Mouse (Mus musculus): ENCODE measurements around the gene Pitx2.

Gene Pitx2

GRCm38 (mm10) chr3:129216491-129216890, 16.8 kb downstream of the Pitx2 start:
- DNase-seq (ENCODE audit: low read depth, low spot score): no peak

GRCm38 (mm10) chr3:129216911-129217561, 17.4 kb downstream of the Pitx2 start:
- no peak for DNase-seq (ENCODE audit: low read depth, low spot score)

GRCm38 (mm10) chr3:129217862-129218370, 18.2 kb downstream of the Pitx2 start:
- no peak for DNase-seq (ENCODE audit: low read depth, low spot score)

- DNase-seq (ENCODE audit: low read depth, low spot score): no peak
These were observed 18.8 kb downstream of the Pitx2 start for GRCm38 (mm10) chr3:129218371-129218921.

- DNase-seq (ENCODE audit: low read depth, low spot score): no peak
These were observed 20.5 kb downstream of the Pitx2 start for GRCm38 (mm10) chr3:129220086-129220670.

GRCm38 (mm10) chr3:129220681-129221379, 21.2 kb downstream of the Pitx2 start:
- no peak for DNase-seq (ENCODE audit: low read depth, low spot score)

GRCm38 (mm10) chr3:129221380-129222260, 21.9 kb downstream of the Pitx2 start:
- DNase-seq (ENCODE audit: low read depth, low spot score): no peak

- no peak for DNase-seq (ENCODE audit: low read depth, low spot score)
These were observed 23.0 kb downstream of the Pitx2 start for GRCm38 (mm10) chr3:129222448-129223290.

GRCm38 (mm10) chr3:129223401-129223800, 23.7 kb downstream of the Pitx2 start:
- no peak for DNase-seq (ENCODE audit: low read depth, low spot score)

GRCm38 (mm10) chr3:129223964-129224805, 24.5 kb downstream of the Pitx2 start:
- no peak for DNase-seq (ENCODE audit: low read depth, low spot score)

- no peak for DNase-seq (ENCODE audit: low read depth, low spot score)
These were observed 25.3 kb downstream of the Pitx2 start for GRCm38 (mm10) chr3:129224806-129225576.

- no peak for DNase-seq (ENCODE audit: low read depth, low spot score)
These were observed 26.1 kb downstream of the Pitx2 start for GRCm38 (mm10) chr3:129225577-129226289.

GRCm38 (mm10) chr3:129226681-129227080, 27.0 kb downstream of the Pitx2 start:
- DNase-seq (ENCODE audit: low read depth, low spot score): no peak

GRCm38 (mm10) chr3:129227331-129227730, 27.7 kb downstream of the Pitx2 start:
- DNase-seq (ENCODE audit: low read depth, low spot score): no peak

GRCm38 (mm10) chr3:129238010-129238409, 38.3 kb downstream of the Pitx2 start:
- DNase-seq (ENCODE audit: low read depth, low spot score): no peak

GRCm38 (mm10) chr3:129238664-129239258, 39.1 kb downstream of the Pitx2 start:
- DNase-seq (ENCODE audit: low read depth, low spot score): no peak

- no peak for DNase-seq (ENCODE audit: low read depth, low spot score)
These were observed 51.3 kb downstream of the Pitx2 start for GRCm38 (mm10) chr3:129250997-129251396.

GRCm38 (mm10) chr3:129254246-129254645, 54.6 kb downstream of the Pitx2 start:
- no peak for DNase-seq (ENCODE audit: low read depth, low spot score)
